Mouse (Mus musculus) inflammation-experienced regulatory T-cells, adult 16 weeks (primary cell): ENCODE data around the gene Ociad2. TPM values are rescaled to one million over a fixed set of nuclear protein-coding genes. Genes with fewer than 3 reads are reported as not detected.

Experiments
- polyA plus RNA-seq: library from polyadenylated mRNA; unstranded; fragments of 100-300 nt; shearing (Covaris generic); gene quantifications from one replicate; pipeline ENCODE4 v1.2.1, GENCODE M21; 2017

Gene Ociad2
- 0.93 TPM for polyA plus RNA-seq

GRCm38 (mm10) chr5:73340723-73341235, at the start of gene Ociad2:
TSS of gene Ociad2 (minus strand) at chr5:73341028.

GRCm38 (mm10) chr5:73292502-73293457, 48.0 kb downstream of the Ociad2 start, which contains the start of gene Ociad1:
TSS of gene Ociad1 (plus strand) at chr5:73292784.

Other genes starting within 250 kb of the Ociad2 start
- 120 TPM for gene Fryl, start 84.4 kb downstream of the Ociad2 start, polyA plus RNA-seq
- gene Ociad1, start 48.2 kb downstream of the Ociad2 start, polyA plus RNA-seq, result 371 TPM
- gene Cwh43, start 65.0 kb upstream of the Ociad2 start, polyA plus RNA-seq, result not detected
- 26.3 TPM for gene Dcun1d4, start 140.0 kb upstream of the Ociad2 start, polyA plus RNA-seq